Mouse (Mus musculus) adrenal gland, postnatal 36 days (tissue): ENCODE measurements at regions not wholly inside any gene's neighbourhood (a gene's known extent, or its start where the extent isn't known, plus 50 kb on each side); places are given as distances from the start of the nearest gene placed in this dataset.
"Not testable (repeated sequence)": the region's sequence is repeated elsewhere in the genome, so short reads cannot be mapped to it uniquely, and the experiment has no call there.

Experiments
- DNase-seq, 2 experiments: peaks; one replicate each; pipeline ENCODE4 v3.0.0; 2021; ENCODE audit warnings: mixed read lengths in 1 of 2

DNA sequence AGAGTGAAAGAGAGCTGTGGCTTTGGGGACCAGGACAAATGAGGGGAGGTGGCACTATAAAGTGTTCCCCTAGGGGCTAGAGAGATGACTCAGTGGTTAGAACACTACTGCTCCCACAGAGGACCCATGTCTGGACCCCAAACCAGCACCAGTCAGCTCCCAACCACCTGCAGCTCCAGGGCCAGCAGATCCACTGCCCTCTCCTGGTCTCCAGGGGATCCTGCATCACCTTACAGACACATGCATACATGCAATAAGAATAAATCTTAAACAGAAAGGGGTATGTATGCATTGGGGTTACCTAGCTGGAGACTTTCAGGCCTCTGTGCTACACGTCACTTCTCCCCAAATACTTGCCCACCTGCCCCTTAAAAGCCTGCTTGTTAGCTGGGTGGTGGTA is 93.8 kb upstream of the Zfp706 start:
- no peak for DNase-seq

- no peak for DNase-seq
Observed at GRCm38 (mm10) chr15:37100767-37101288, 93.3 kb upstream of the Zfp706 start.

GRCm38 (mm10) chr15:37099927-37100766 is 92.6 kb upstream of the Zfp706 start:
- peak; percentile 38 to 62 for DNase-seq

GRCm38 (mm10) chr15:37099176-37099575 is 91.6 kb upstream of the Zfp706 start:
- DNase-seq: no peak

DNA sequence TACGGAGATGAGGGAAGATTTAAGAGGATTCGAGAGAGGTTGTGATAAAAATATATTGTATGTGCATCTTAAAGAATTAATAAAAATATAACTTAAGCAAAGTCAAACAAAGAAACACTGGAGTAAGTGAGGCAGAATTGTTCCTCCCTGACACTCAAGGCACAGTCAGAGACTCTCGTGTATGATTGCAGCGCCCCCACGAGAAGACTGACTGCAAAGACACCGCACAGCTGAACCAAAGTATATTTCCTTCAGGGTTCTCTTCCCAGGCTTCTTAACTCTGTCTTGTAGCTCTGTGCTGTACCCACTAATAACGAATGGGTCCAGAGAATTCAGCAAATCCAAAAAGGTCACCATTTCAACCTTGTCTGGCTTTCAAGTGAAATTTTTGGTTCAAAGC is 89.9 kb upstream of the Zfp706 start:
- DNase-seq: no peak

DNA sequence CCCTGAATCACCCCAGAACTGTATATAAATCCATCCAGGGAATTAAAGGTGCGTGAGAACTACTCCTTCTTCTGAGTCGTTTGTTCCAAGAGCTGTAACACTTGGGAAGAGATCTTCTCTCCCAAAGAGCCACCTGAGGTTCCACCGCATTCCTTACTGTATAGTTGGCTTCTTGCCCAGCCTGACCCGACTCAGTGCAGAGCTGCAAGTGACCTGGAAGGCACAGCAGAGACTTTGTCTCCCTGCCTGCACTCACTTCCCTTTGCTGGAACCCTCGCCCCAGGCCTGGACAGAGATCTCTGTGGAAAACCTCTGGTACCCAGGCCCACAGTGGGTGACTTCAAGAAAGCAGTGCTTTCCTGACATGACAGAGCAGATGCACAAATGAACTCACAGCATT is 83.6 kb upstream of the Zfp706 start:
- DNase-seq: not testable (repeated sequence)

DNA sequence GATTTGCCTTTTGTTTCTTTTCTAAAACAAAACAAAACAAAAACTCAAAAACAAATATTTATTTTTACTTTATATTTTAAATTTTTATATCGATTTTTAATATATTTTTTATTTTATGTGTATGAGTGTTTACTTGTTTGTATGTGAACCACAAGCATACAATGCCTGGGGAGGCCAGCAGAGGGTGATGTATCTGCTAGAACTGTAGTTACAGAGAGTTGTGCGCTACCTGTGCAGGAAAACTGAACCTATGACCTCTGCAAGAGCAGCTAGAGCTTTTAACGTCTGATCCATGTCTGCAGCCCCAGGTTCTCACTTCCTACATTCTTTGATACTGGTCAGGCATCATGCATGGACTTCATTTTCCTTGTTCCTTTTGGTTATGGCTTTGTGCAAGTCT is 76.2 kb upstream of the Zfp706 start:
- no peak for DNase-seq

DNA sequence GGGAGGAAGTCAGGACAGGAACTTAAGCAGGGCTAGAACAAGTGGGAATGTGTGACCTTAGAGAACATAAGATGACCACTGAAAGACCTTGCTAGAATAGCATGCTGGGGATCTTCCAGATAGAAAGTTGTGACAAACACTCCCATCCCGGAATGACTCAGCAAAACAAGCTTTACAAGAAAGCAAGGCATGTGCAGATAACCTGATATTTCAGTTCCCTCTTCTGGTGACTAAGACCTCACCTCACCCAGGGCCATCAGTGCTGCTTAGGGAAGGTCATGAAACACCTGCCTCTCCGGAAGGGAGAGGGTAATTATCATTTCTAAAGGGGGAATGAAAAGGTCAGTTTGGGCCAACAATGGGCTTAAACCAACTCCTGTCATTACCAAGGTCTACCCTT is 74.3 kb upstream of the Zfp706 start:
- no peak for DNase-seq

- DNase-seq: no peak
Observed at GRCm38 (mm10) chr15:37080931-37081330, 73.4 kb upstream of the Zfp706 start.

DNA sequence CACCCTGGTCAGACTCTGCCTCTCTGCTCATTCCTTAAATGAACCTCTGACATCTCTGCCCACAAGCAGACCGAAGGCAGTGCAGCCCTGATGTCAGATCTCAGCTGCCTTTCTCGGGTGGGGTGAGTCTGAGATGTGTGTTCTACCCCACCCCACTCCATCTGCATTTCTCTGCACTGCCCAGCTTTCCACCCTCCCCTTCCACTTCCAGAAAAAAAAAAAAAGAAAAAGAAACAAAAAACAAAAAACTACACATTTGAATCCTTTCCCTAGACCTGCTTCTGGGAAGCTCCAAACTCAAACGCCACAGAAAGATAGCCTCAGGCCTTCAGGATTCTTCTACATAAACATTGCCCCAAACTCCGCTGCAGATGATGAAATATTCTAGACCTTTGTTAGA is 72.8 kb upstream of the Zfp706 start:
- no peak for DNase-seq

- DNase-seq: not testable (repeated sequence)
Observed at GRCm38 (mm10) chr15:37074207-37074606, 66.6 kb upstream of the Zfp706 start.

DNA sequence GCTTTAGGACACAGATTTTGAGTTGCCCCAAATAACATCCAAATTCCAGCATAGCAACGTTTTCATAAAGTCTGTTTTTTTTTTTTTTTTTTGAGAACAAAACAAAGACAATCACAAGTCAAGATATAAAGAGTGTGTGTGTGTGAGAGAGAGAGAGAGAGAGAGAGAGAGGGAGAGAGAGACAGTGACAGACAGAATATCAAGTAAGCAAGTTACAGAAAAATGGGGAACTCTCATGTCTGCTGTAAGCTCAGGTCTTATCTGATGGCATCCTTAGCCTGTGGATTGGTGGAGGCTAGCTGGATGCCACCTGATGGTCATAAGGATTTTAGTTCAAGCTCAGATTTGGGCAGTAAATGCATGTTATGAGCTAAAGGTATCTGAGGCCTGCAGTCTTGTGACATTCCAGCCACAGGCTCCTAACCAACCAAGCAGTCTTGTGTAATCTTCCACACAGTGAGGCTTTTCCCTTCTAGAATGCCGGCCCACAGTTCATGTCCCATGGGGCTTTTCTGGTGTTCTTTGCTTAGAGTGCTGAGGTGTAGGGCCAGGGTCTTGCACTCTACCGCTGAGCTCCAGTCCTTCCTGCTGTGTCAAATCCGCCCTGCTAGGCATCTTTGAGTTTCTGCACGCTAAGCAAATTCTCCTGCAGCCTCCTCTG is 64.8 kb upstream of the Zfp706 start:
- DNase-seq: no peak

DNA sequence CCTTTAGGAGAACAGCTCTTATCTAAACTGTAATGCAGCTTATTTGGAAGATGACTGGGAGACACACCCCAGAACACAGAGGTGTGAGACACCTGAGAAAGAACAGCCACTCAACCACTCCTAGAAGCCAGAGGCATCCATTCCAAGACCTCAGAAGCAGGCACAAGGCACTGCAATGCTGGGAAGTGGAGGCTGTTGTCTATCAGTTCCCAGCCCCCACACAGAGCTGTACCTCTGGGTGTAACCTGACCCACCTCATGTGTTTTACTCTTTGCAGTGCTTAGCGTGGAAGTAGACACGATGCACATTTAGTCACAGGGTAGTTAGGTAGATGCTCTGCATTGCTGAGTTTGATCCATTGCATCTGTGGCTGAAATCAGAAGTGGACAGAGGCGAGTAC is 62.6 kb upstream of the Zfp706 start:
- no peak for DNase-seq

DNA sequence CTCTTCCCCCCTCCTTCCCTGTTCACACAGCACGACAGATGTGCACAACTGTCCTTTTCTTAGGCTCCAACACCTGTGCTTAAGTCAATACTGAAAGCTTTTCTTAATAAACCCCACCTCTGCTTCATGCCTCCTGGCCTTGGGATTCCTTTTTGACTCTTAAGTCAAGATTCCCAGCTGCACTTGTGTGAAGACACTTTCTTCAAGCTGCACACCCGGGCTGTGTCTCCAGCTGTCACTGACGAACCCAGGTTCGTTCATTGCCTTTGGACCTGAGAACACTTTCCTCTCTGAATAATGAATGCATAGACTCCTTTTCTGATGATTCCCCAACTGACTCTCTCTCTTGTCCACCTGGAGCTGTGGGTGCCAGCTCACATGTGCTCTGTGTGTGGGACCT is 59.8 kb upstream of the Zfp706 start:
- DNase-seq: no peak

DNA sequence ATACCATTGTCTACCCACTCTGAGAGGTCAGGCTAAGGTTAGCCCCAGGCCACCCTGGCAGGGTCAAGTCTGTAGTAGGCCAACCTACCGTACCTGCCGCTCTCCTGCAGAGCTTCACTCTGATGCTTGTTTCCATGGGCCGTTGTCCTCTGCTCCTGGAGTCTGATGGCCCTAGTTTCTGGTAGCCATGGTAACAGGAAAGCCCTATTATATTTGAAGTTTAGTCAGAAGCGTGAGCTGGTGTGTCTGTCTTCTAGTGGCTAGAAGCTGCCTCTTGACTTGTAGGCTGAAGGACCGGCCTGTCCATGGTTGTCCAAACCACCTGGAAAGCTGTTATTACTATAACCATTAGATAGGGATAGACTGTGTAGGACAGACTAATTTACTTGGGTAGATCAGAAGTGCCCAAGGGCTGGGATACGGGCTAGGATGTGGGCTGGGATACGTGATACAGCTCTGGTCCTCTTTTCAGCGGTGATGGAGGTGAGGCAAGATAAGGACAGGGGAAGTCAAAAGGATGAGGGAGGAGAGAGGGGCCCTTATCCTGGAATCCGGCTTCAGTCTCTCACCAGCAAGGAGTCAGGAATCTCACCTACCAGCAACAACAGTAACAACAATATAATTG is 58.5 kb upstream of the Zfp706 start:
- no peak for DNase-seq

GRCm38 (mm10) chr15:37065408-37065807 is 57.8 kb upstream of the Zfp706 start:
- DNase-seq: no peak

GRCm38 (mm10) chr15:37063781-37064383 is 56.3 kb upstream of the Zfp706 start:
- DNase-seq: no peak

DNA sequence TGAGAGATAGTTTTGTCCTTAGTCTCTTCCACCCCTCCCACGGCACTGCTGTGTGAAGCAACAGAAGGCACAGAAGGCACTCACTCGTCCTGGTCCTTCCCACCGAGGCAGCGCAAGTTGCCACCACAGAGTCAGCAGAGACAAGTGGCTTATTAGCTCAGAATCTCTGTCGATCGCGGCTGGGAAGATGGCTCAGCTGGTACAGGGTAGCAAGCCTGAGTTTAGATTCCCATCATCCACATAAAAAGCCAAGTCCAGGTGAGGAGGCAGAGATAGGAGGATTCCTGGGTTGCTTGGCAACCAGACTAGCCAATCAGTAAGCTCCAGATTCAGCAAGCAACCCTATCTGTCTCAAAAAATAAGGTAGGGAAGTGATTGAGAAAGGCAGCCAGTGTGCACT is 55.0 kb upstream of the Zfp706 start:
- no peak for DNase-seq

- no peak for DNase-seq
Observed at GRCm38 (mm10) chr15:37061501-37061900, 53.9 kb upstream of the Zfp706 start.

- no peak for DNase-seq
Observed at GRCm38 (mm10) chr15:37060831-37061230, 53.3 kb upstream of the Zfp706 start.
